Mouse (Mus musculus) midbrain, embryonic 16.5 days (tissue): ENCODE measurements around the gene Lbhd2. TPM values are rescaled to one million over a fixed set of nuclear protein-coding genes. Genes with fewer than 3 reads are reported as not detected.

ENCODE experiments used
- ATAC-seq: fragments of 200-750 bp; cut with Nextera tagmentation; 2 replicates; pipeline ENCODE4 v1.8.0; 2017; ENCODE audit warnings: moderate TSS enrichment
- H3K27ac ChIP-seq: fragments of 300-500 bp; sonication (generic); 2 replicates; pipeline ENCODE4 v1.5.1; 2014; ENCODE audit warnings: mild to moderate bottlenecking, low read length, mixed read lengths
- H3K27me3 ChIP-seq: fragments of 300-500 bp; sonication (generic); 2 replicates; pipeline ENCODE4 v1.6.1; 2014; ENCODE audit warnings: low read depth, low read length, mixed read lengths; ENCODE audit not compliant: control insufficient read depth, insufficient read depth
- H3K36me3 ChIP-seq: fragments of 300-500 bp; sonication (generic); 2 replicates; pipeline ENCODE4 v1.6.1; 2014; ENCODE audit warnings: mild to moderate bottlenecking, low read length, moderate library complexity, mixed read lengths; ENCODE audit not compliant: control insufficient read depth, insufficient read depth
- H3K4me1 ChIP-seq: fragments of 300-500 bp; sonication (generic); 2 replicates; pipeline ENCODE4 v1.6.1; 2014; ENCODE audit warnings: mild to moderate bottlenecking, low read length, mixed read lengths; ENCODE audit not compliant: control insufficient read depth, insufficient read depth
- H3K4me2 ChIP-seq: fragments of 300-500 bp; sonication (generic); 2 replicates; pipeline ENCODE4 v1.6.1; 2014; ENCODE audit warnings: mild to moderate bottlenecking, low read length, mixed read lengths
- H3K4me3 ChIP-seq: fragments of 300-500 bp; sonication (generic); 2 replicates; pipeline ENCODE4 v1.5.1; 2014; ENCODE audit warnings: low read depth, mild to moderate bottlenecking, low read length, moderate library complexity, mixed read lengths
- H3K9ac ChIP-seq: fragments of 300-500 bp; sonication (generic); 2 replicates; pipeline ENCODE4 v1.6.1; 2014; ENCODE audit warnings: low read depth, low read length, mixed read lengths
- H3K9me3 ChIP-seq: fragments of 300-500 bp; sonication (generic); replicated peaks from 2 replicates; pipeline ENCODE4 v1.6.1; 2014; ENCODE audit warnings: mild to moderate bottlenecking, low read length, mixed read lengths; ENCODE audit not compliant: control insufficient read depth, poor library complexity, severe bottlenecking
- WGBS: fragments of 180-500 bp; shearing (Covaris S2); extraction: QIAGEN DNeasy Blood & Tissue Kit; methylation state at CpG from one replicate; pipeline ENCODE4 v1.1.7; 2014; 5-methylcytosine and 5-hydroxymethylcytosine counted together
- polyA plus RNA-seq: library from polyadenylated mRNA; unstranded; fragments of >200 nt; fragmentation: Nextera tagmentation; extraction: Ambion mirVana; gene quantifications from 2 replicates; pipeline ENCODE4 v1.2.1, GENCODE M21; 2015

Gene Lbhd2
- polyA plus RNA-seq, 1 experiment from 2014 or later: 7.0 TPM

DNA sequence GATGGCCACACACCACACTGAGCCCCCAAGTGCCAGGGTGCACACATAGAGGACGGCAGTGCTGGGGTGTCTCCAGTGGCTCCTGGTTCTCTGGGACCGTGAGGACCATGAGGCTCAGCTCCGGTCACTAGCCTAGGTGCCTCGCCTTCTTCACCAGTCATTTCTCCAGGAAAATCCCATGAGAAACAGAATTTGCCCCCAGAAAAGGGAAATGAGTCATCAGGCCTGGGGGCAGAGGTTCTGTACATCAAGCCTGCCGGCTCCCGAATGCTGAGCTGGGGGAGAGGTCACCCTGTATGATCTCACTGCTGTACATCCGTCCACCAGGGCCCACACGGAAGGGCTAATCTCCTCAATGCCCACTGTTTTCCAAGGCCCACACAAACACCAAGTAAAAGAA is 49.3 kb downstream of the Lbhd2 start:
- no peaks in the 10 kb centered on the region for H3K36me3 ChIP-seq
- H3K9me3 ChIP-seq: no peaks in the 10 kb centered on the region
- H3K9ac ChIP-seq: no peak overlapping the region
- no peak for ATAC-seq
- peaks cover 11% of the 10 kb centered on the region for H3K27me3 ChIP-seq
- H3K4me2 ChIP-seq: no peak overlapping the region
- WGBS: 62% methylated on average over 8 of the region's 8 CpGs
- no peak overlapping the region for H3K27ac ChIP-seq
- H3K4me1 ChIP-seq: no peaks in the 10 kb centered on the region
- no peak overlapping the region for H3K4me3 ChIP-seq

DNA sequence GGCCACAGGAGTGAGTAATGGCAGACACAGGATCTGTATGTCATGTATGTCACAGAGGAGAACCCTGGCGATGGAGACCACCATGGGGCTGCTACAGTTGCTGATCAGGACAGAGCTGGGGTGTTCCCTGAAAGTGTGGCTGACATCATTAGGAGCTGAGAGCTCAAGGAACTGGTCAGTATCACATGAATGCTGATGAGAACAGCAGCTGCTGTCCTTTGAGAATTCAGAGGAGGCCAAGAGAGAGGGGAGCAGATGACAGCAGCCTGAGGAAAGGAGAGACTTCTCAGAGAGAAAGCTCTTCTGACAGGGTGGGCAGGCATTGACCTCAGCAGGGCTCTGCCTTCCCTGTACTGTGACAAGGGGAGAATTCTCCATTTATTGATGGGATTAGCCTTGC is 51.1 kb downstream of the Lbhd2 start:
- peaks cover 2% of the 10 kb centered on the region; the same call in 1 of the 2 replicates for H3K27me3 ChIP-seq
- H3K4me3 ChIP-seq: no peak overlapping the region
- no peaks in the 10 kb centered on the region for H3K36me3 ChIP-seq
- ATAC-seq: no peak
- 87% methylated on average over 1 of the region's 1 CpGs for WGBS
- H3K4me2 ChIP-seq: no peak overlapping the region
- H3K9ac ChIP-seq: no peak overlapping the region
- H3K4me1 ChIP-seq: no peaks in the 10 kb centered on the region
- no peaks in the 10 kb centered on the region for H3K9me3 ChIP-seq
- H3K27ac ChIP-seq: no peak overlapping the region

Other genes starting within 250 kb of the Lbhd2 start
- gene Traf3, start 240.4 kb upstream of the Lbhd2 start, polyA plus RNA-seq: 17.4 and 22.3 TPM in 2 replicates
- not detected in 2 replicates for gene 4930595D18Rik, start 222.3 kb upstream of the Lbhd2 start, polyA plus RNA-seq
- 16.4 and 29.5 TPM in 2 replicates for gene Amn, start 135.7 kb upstream of the Lbhd2 start, polyA plus RNA-seq
- 39.9 and 40.2 TPM in 2 replicates for gene Cdc42bpb, start 29.1 kb upstream of the Lbhd2 start, polyA plus RNA-seq
- gene Exoc3l4, start 10.2 kb downstream of the Lbhd2 start, polyA plus RNA-seq: 2.0 and 2.1 TPM in 2 replicates
- 0.31 and 0.79 TPM in 2 replicates for gene Tnfaip2, start 35.7 kb downstream of the Lbhd2 start, polyA plus RNA-seq
- gene Gm266, start 79.0 kb downstream of the Lbhd2 start, polyA plus RNA-seq: 1.0 and 3.1 TPM in 2 replicates
- 502 and 561 TPM in 2 replicates for gene Eif5, start 131.2 kb downstream of the Lbhd2 start, polyA plus RNA-seq
- gene Mark3, start 167.7 kb downstream of the Lbhd2 start, polyA plus RNA-seq: 39.9 and 45.5 TPM in 2 replicates